Mouse (Mus musculus) limb, embryonic 14.5 days (tissue): ENCODE results near the gene Crybb1. TPM values are rescaled to one million over a fixed set of nuclear protein-coding genes. Genes with fewer than 3 reads are reported as not detected.
A peak's percentile ranks its signal among the peaks of the same experiment; 100 is the strongest.

Experiments used
- ATAC-seq: fragments of 200-750 bp; cut with Nextera tagmentation; 2 replicates; pipeline ENCODE4 v1.8.0; 2017; ENCODE audit warnings: low read depth, moderate number of reproducible peaks, moderate TSS enrichment; ENCODE audit not compliant: low FRiP score
- DNase-seq: peaks from one replicate; pipeline ENCODE4 v3.0.0-alpha.2; 2015; ENCODE audit warnings: low spot score
- H3K27ac ChIP-seq: fragments of 300-500 bp; sonication (generic); replicated peaks from 2 replicates; pipeline ENCODE4 v1.5.1; 2014; ENCODE audit warnings: low read depth, mild to moderate bottlenecking, low read length, moderate library complexity, mixed read lengths
- H3K27me3 ChIP-seq: fragments of 300-500 bp; sonication (generic); 2 replicates; pipeline ENCODE4 v1.6.1; 2014; ENCODE audit warnings: low read length, mixed read lengths; ENCODE audit not compliant: control insufficient read depth, insufficient read depth
- H3K36me3 ChIP-seq: fragments of 300-500 bp; sonication (generic); 2 replicates; pipeline ENCODE4 v1.6.1; 2014; ENCODE audit warnings: mild to moderate bottlenecking, low read length, moderate library complexity, mixed read lengths; ENCODE audit not compliant: control insufficient read depth, insufficient read depth
- H3K4me1 ChIP-seq: fragments of 300-500 bp; sonication (generic); 2 replicates; pipeline ENCODE4 v1.6.1; 2014; ENCODE audit warnings: antibody characterized with exemption, low read length, mixed read lengths; ENCODE audit not compliant: control insufficient read depth, insufficient read depth
- H3K4me2 ChIP-seq: fragments of 300-500 bp; sonication (generic); replicated peaks from 2 replicates; pipeline ENCODE4 v1.6.1; 2014; ENCODE audit warnings: low read depth, mild to moderate bottlenecking, low read length, moderate library complexity; ENCODE audit not compliant: severe bottlenecking
- H3K4me3 ChIP-seq: fragments of 300-500 bp; sonication (generic); replicated peaks from 2 replicates; pipeline ENCODE4 v1.5.1; 2014; ENCODE audit warnings: low read length
- H3K9ac ChIP-seq: fragments of 300-500 bp; sonication (generic); 2 replicates; pipeline ENCODE4 v1.6.1; 2014; ENCODE audit warnings: mild to moderate bottlenecking, low read depth, low read length, moderate library complexity; ENCODE audit not compliant: severe bottlenecking
- H3K9me3 ChIP-seq: fragments of 300-500 bp; sonication (generic); 2 replicates; pipeline ENCODE4 v1.6.1; 2016; ENCODE audit warnings: low read length; ENCODE audit not compliant: control insufficient read depth
- POLR2A ChIP-seq: fragments of 200-500 bp; IDR thresholded peaks from 2 replicates; pipeline ENCODE4 v1.8.0; 2012; ENCODE audit warnings: inconsistent platforms, mild to moderate bottlenecking, moderate library complexity, borderline replicate concordance; ENCODE audit not compliant: insufficient read depth, insufficient read length; ENCODE audit errors: extremely low read depth
- WGBS: fragments of 180-500 bp; shearing (Covaris S2); extraction: QIAGEN DNeasy Blood & Tissue Kit; methylation state at CpG from one replicate; pipeline ENCODE4 v1.1.7; 2014; 5-methylcytosine and 5-hydroxymethylcytosine counted together
- polyA plus RNA-seq, 2 experiments: library from polyadenylated mRNA; depleted of rRNA in 1 of 2; stranded (reverse) in 1 of 2; unstranded in 1 of 2; fragments of >200 nt; fragmentation: Nextera tagmentation in 1 of 2; extraction: Ambion mirVana in 1 of 2; gene quantifications; 2 replicates each; pipeline versions ENCODE4 v1.2.1 to v1.2.3; 2012 to 2014

Gene Crybb1
- polyA plus RNA-seq, 2 experiments = 0.54 to 1.9 TPM

- Histone ChIP-seq H3K36me3 (no peaks in the 10 kb centered on the region), H3K9ac (no peak overlapping the region), H3K4me2 (no peak overlapping the region), H3K4me3 (no peak overlapping the region), H3K27ac (no peak overlapping the region), H3K4me1 (peaks cover 5% of the 10 kb centered on the region; the same call in 1 of the 2 replicates), H3K27me3 (no peaks in the 10 kb centered on the region), H3K9me3 (no peaks in the 10 kb centered on the region)
- no peak for DNase-seq
- no peak for ATAC-seq
- 75% methylated on average over 11 of the region's 11 CpGs for WGBS
- TF ChIP-seq POLR2A = no peak
Measured at GRCm38 (mm10) chr5:112286984-112287641, 31.5 kb downstream of the Crybb1 start.

DNA sequence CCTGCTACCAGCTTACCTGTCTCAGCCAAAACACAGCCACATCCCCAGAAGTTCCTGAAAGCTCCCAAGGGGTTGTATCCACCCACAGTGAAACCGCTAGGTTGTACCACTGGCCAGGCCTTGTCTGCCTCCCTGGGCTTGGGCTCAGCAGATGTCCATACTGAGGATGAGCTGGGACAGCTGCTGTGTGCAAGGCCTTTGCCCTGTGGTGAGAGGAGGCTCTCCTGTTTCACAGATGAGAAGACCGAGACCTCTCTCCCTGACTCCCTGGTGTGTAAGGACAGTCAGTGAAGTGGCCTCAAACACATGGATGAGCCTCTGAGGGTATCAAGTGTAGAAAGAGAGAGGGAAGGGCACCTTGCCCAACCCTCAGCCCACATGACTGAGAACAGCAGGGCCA is 32.0 kb downstream of the Crybb1 start:
- no peak overlapping the region for H3K27ac ChIP-seq
- no peaks in the 10 kb centered on the region for H3K36me3 ChIP-seq
- no peak overlapping the region for H3K4me3 ChIP-seq
- H3K27me3 ChIP-seq = no peaks in the 10 kb centered on the region
- 87% methylated on average over 2 of the region's 2 CpGs for WGBS
- H3K9me3 ChIP-seq = no peaks in the 10 kb centered on the region
- no peak overlapping the region for H3K9ac ChIP-seq
- no peak for ATAC-seq
- peaks cover 5% of the 10 kb centered on the region; the same call in 1 of the 2 replicates for H3K4me1 ChIP-seq
- no peak overlapping the region for H3K4me2 ChIP-seq
- no peak for DNase-seq
- no peak for TF ChIP-seq POLR2A

- no peak for TF ChIP-seq POLR2A
- H3K36me3 ChIP-seq = no peaks in the 10 kb centered on the region
- H3K4me1 ChIP-seq = peaks cover 5% of the 10 kb centered on the region; the same call in 1 of the 2 replicates
- H3K27ac ChIP-seq = no peak overlapping the region
- ATAC-seq (no peak), DNase-seq (no peak)
- H3K9ac ChIP-seq = no peak overlapping the region
- H3K9me3 ChIP-seq = no peaks in the 10 kb centered on the region
- H3K4me3 ChIP-seq = no peak overlapping the region
- 78% methylated on average over 9 of the region's 9 CpGs for WGBS
- no peaks in the 10 kb centered on the region for H3K27me3 ChIP-seq
- no peak overlapping the region for H3K4me2 ChIP-seq
Measured at GRCm38 (mm10) chr5:112288193-112289141, 32.9 kb downstream of the Crybb1 start.

GRCm38 (mm10) chr5:112289236-112289635 is 33.6 kb downstream of the Crybb1 start:
- 57% methylated on average over 6 of the region's 8 CpGs for WGBS
- H3K4me2 ChIP-seq = no peak overlapping the region
- H3K27ac ChIP-seq = no peak overlapping the region
- peaks cover 5% of the 10 kb centered on the region; the same call in 1 of the 2 replicates for H3K4me1 ChIP-seq
- no peak for TF ChIP-seq POLR2A
- no peak overlapping the region for H3K9ac ChIP-seq
- H3K4me3 ChIP-seq = no peak overlapping the region
- H3K9me3 ChIP-seq = no peaks in the 10 kb centered on the region
- H3K36me3 ChIP-seq = no peaks in the 10 kb centered on the region
- no peaks in the 10 kb centered on the region for H3K27me3 ChIP-seq
- ATAC-seq (no peak), DNase-seq (peak; percentile 51)

- H3K9ac ChIP-seq = no peak overlapping the region
- WGBS = 84% methylated on average over 16 of the region's 16 CpGs
- DNase-seq (no peak), ATAC-seq (0 out of 2 replicates have a peak, but pooled peaks have one; percentile 10)
- no peaks in the 10 kb centered on the region for H3K27me3 ChIP-seq
- no peak overlapping the region for H3K4me3 ChIP-seq
- H3K27ac ChIP-seq = no peak overlapping the region
- H3K4me2 ChIP-seq = no peak overlapping the region
- no peak for TF ChIP-seq POLR2A
- no peaks in the 10 kb centered on the region for H3K36me3 ChIP-seq
- H3K4me1 ChIP-seq = peaks cover 5% of the 10 kb centered on the region; the same call in 1 of the 2 replicates
- no peaks in the 10 kb centered on the region for H3K9me3 ChIP-seq
Measured at GRCm38 (mm10) chr5:112289819-112290535, 34.4 kb downstream of the Crybb1 start.
